Mouse (Mus musculus): ENCODE results near the gene Pkn1.

Gene Pkn1

GRCm38 (mm10) chr8:83724697-83725482 lies 25.9 kb upstream of the Pkn1 start:
- peak; percentile 73 to 80 for DNase-seq (ENCODE audit: low spot score in 2 of 2)

GRCm38 (mm10) chr8:83723447-83724083 lies 24.6 kb upstream of the Pkn1 start:
- no peak for DNase-seq (ENCODE audit: low spot score in 2 of 2)

- DNase-seq (ENCODE audit: low spot score in 2 of 2) = no peak
Measured at GRCm38 (mm10) chr8:83722631-83723030, 23.7 kb upstream of the Pkn1 start.

- peak in 1 of 2 experiments; percentile 48 for DNase-seq (ENCODE audit: low spot score in 2 of 2)
Measured at GRCm38 (mm10) chr8:83721405-83722025, 22.5 kb upstream of the Pkn1 start.

DNA sequence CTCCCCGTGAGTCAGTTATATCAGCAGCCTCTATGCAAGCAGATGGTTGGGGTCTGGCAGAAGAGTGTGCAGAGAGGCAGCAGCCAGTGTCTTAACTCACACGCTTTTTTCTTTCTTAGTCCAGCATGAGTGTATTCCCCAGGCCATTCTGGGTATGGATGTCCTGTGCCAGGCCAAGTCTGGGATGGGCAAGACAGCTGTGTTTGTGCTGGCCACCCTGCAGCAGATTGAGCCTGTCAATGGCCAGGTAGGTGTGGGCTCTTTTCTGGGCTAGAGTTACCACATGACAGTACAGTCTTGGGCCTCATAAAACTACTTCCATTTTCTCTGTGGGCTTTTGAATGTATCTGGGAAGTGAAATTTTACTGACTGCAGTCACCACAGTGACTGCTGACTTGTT lies 20.7 kb upstream of the Pkn1 start:
- no peak for DNase-seq (ENCODE audit: low spot score in 2 of 2)

GRCm38 (mm10) chr8:83719048-83719447 lies 20.1 kb upstream of the Pkn1 start:
- no peak for DNase-seq (ENCODE audit: low spot score in 2 of 2)

GRCm38 (mm10) chr8:83716563-83716962 lies 17.6 kb upstream of the Pkn1 start:
- no peak for DNase-seq (ENCODE audit: low spot score in 2 of 2)

- no peak for DNase-seq (ENCODE audit: low spot score in 2 of 2)
Measured at GRCm38 (mm10) chr8:83715771-83716170, 16.8 kb upstream of the Pkn1 start.

GRCm38 (mm10) chr8:83715031-83715690 lies 16.2 kb upstream of the Pkn1 start, which contains the start of gene Ddx39:
Ddx39 (plus strand) TSS chr8:83715177.
- peak; percentile 94 to 96 for DNase-seq (ENCODE audit: low spot score in 2 of 2)

GRCm38 (mm10) chr8:83714676-83715030 lies 15.7 kb upstream of the Pkn1 start:
- DNase-seq (ENCODE audit: low spot score in 2 of 2) = no peak

DNA sequence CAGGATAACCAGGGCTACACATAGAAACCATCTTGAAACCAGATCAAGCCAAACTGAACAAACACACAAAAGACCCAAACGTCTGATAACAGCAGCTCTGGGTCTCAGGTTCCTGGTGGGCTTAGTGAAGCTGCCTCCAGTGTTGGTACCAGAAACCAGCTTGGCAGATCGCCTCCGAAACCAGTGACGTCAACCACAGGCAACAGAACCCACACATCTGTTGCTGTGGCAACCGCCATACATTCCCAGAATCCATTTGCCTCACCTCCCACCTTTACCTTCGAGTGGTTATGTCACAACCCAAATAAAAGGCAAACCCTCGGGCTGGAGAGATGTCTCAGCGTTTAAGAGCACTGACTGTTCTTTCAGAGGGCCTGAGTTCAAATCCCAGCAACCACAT lies 8.6 kb upstream of the Pkn1 start:
- DNase-seq (ENCODE audit: low spot score in 2 of 2) = no peak

DNA sequence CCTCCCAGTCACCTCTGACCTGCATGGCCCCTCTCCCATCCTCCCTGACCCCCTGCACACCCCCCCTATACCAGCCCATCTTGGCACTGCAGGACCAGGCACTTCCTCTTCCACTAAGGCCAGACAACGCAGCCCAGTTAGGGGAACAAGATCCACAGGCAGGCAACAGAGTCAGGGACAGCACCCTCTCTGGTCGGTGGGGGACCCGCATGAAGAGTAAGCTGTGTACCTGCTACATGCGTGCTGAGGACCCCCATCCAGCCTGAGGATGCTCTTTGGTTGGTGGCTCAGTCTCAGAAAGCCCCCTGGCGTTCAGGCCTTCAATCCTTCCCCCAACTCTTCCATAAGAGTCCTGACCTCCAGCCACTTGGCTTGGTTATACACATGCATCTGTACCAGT lies 7.4 kb upstream of the Pkn1 start:
- no peak for DNase-seq (ENCODE audit: low spot score in 2 of 2)

- no peak for DNase-seq (ENCODE audit: low spot score in 2 of 2)
Measured at GRCm38 (mm10) chr8:83703426-83703825, 4.4 kb upstream of the Pkn1 start.

- DNase-seq (ENCODE audit: low spot score in 2 of 2) = no peak
Measured at GRCm38 (mm10) chr8:83700423-83701085, 1.6 kb upstream of the Pkn1 start.

GRCm38 (mm10) chr8:83699566-83699965 lies 587 bp upstream of the Pkn1 start:
- no peak for DNase-seq (ENCODE audit: low spot score in 2 of 2)

- peak; percentile 42 to 43 for DNase-seq (ENCODE audit: low spot score in 2 of 2)
Measured at GRCm38 (mm10) chr8:83698291-83698660, 703 bp downstream of the Pkn1 start.

DNA sequence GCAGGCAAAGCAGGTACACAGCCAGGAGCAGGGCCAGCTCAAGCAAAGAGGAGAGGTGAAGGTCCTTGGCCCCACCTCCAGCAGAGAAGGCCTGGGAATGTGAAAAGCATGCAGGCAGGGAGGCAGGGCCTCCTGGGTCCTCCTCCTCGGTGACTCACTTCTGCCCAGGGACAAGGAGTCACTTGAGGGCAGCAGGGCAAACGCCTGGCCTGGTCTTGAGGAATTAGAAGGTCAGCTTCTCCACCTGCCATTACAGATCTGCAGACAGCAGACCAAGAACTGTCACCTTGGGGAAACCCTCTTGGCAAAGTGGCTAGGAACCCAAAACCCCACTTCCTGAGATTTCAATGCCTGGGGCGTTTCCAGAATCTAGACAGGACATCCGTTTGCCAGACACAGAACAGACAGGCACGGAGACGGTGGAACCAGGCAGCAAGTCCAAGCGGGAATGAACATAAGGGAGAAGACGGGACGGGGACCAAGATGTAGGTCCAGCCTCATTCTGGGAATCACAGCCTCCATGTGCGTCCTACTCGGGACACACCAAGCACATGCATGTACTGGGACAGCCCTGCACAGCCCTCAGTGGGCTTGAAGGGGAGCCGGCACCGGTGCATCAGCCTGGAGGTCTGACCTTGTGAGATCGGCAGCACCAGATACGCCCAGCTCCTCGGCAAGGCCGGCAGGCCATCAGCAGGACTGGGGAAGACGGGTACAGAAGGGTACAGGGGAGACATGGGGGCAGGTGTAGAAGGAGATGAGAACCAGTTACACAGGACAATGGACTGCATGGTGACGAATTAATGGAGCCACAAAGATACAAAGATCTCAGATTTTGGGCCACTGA lies 1.4 kb downstream of the Pkn1 start:
- DNase-seq (ENCODE audit: low spot score in 2 of 2) = peak; percentile 52 to 72

DNA sequence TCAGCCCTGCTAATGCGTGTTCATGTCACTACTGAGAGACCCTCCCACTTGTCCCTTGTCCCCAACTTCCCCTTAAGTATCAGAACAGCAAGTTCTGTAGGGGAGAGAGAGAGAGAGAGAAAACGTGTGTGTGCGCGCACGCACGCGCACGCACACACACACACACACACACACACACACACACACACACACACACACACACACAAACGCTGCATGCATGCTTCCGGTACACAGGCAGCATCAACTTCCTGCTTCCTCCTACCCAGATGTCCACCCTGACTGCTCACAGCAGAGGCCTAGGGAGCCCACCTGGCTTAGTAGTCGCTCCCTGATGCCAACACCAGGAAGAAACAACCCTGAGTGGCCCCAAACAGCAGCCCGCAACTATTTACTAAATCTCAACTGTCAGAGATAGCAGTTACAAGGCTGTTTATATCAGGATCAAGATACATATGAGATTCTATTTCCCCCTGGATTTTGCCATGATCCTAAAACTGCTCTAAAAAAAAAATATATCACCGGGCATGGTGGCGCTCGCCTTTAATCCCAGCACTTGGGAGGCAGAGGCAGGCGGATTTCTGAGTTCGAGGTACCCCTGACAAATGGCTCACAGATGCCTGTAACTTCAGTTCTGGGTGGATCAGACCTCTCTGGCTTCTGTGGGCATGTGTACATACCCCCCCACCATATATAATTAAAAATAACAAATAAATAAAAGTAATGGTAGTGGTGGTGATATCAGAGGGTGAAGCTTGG lies 3.5 kb downstream of the Pkn1 start:
- DNase-seq (ENCODE audit: low spot score in 2 of 2) = no peak

GRCm38 (mm10) chr8:83694369-83695160 lies 4.4 kb downstream of the Pkn1 start:
- DNase-seq (ENCODE audit: low spot score in 2 of 2) = no peak

Data from urinary bladder, postnatal 36 days (tissue).